Mouse (Mus musculus) myocyte (in vitro differentiated cells): ENCODE measurements around the gene Kifc3. TPM values are rescaled to one million over a fixed set of nuclear protein-coding genes. Genes with fewer than 3 reads are reported as not detected.

Experiments
- H3K27me3 ChIP-seq: one replicate; pipeline ENCODE4 v1.6.1; 2011; ENCODE audit not compliant: control insufficient read depth, insufficient read depth, insufficient read length
- H3K36me3 ChIP-seq: one replicate; pipeline ENCODE4 v1.6.1; 2011; ENCODE audit not compliant: control insufficient read depth, insufficient read depth
- H3K4me2 ChIP-seq: one replicate; pipeline ENCODE4 v1.6.1; 2011; ENCODE audit warnings: low read depth, control low read depth
- H3K4me3 ChIP-seq: one replicate; pipeline ENCODE4 v1.5.1; 2011; ENCODE audit warnings: mild to moderate bottlenecking, control low read depth, moderate library complexity
- H3K79me2 ChIP-seq: one replicate; pipeline ENCODE4 v1.6.1; 2011; ENCODE audit not compliant: control insufficient read depth, insufficient read depth
- H3ac ChIP-seq: one replicate; pipeline ENCODE4 v1.6.1; 2011; ENCODE audit not compliant: control insufficient read depth, insufficient read length
- CEBPB ChIP-seq: IDR thresholded peaks from 2 replicates; pipeline ENCODE4 v1.6.1; 2011; ENCODE audit warnings: mild to moderate bottlenecking, moderate library complexity; ENCODE audit not compliant: poor library complexity, insufficient read depth, severe bottlenecking
- E2F4 ChIP-seq: IDR thresholded peaks from one replicate; pipeline ENCODE4 v1.6.1; 2011; ENCODE audit warnings: mild to moderate bottlenecking, control low read depth, moderate library complexity; ENCODE audit not compliant: insufficient read depth
- MAX ChIP-seq: IDR thresholded peaks from one replicate; pipeline ENCODE4 v1.6.1; 2011; ENCODE audit warnings: low read depth, mild to moderate bottlenecking, control low read depth
- MYOD1 ChIP-seq, 3 experiments: IDR thresholded peaks; one replicate each; pipeline ENCODE4 v1.6.1; 2011; ENCODE audit warnings: control low read depth in 2 of 3, low read depth in 2 of 3, mild to moderate bottlenecking in 2 of 3, moderate library complexity in 1 of 3; ENCODE audit not compliant: insufficient read length in 2 of 3, control insufficient read depth in 1 of 3
- MYOG ChIP-seq, 3 experiments: IDR thresholded peaks; one replicate each; pipeline ENCODE4 v1.6.1; 2011; ENCODE audit warnings: control low read depth in 2 of 3, low read depth in 2 of 3, mild to moderate bottlenecking in 2 of 3; ENCODE audit not compliant: insufficient read length in 2 of 3, control insufficient read depth in 1 of 3, insufficient read depth in 1 of 3
- POLR2A ChIP-seq: IDR thresholded peaks from one replicate; pipeline ENCODE4 v1.6.1; 2011; ENCODE audit warnings: low read depth, mild to moderate bottlenecking, control low read depth, moderate library complexity; ENCODE audit not compliant: insufficient read length
- POLR2AphosphoS2 ChIP-seq: IDR thresholded peaks from one replicate; pipeline ENCODE4 v1.6.1; 2011; ENCODE audit warnings: low read depth, control low read depth; ENCODE audit not compliant: insufficient read length
- REST ChIP-seq: IDR thresholded peaks from one replicate; pipeline ENCODE4 v1.6.1; 2011; ENCODE audit warnings: mild to moderate bottlenecking, control low read depth, moderate library complexity; ENCODE audit not compliant: insufficient read depth, insufficient read length
- SRF ChIP-seq: IDR thresholded peaks from one replicate; pipeline ENCODE4 v1.6.1; 2011; ENCODE audit warnings: low read depth; ENCODE audit not compliant: control insufficient read depth, insufficient read length
- TCF12 ChIP-seq: IDR thresholded peaks from one replicate; pipeline ENCODE4 v1.6.1; 2011; ENCODE audit warnings: mild to moderate bottlenecking, control low read depth; ENCODE audit not compliant: poor library complexity, insufficient read depth, severe bottlenecking
- TCF3 ChIP-seq: IDR thresholded peaks from one replicate; pipeline ENCODE4 v1.6.1; 2011; ENCODE audit warnings: low read depth, control low read depth; ENCODE audit not compliant: insufficient read length
- USF1 ChIP-seq: IDR thresholded peaks from one replicate; pipeline ENCODE4 v1.6.1; 2011; ENCODE audit warnings: low read depth, mild to moderate bottlenecking, control low read depth, moderate library complexity
- polyA plus RNA-seq: library from polyadenylated mRNA; unstranded; fragments of >200 nt; fragmentation: generic; extraction: Trizol; gene quantifications from one replicate; pipeline ENCODE4 v1.2.1, GENCODE M21; 2012; ENCODE audit warnings: missing spikeins

Gene Kifc3
- polyA plus RNA-seq, 1 experiment: 22.6 TPM

DNA sequence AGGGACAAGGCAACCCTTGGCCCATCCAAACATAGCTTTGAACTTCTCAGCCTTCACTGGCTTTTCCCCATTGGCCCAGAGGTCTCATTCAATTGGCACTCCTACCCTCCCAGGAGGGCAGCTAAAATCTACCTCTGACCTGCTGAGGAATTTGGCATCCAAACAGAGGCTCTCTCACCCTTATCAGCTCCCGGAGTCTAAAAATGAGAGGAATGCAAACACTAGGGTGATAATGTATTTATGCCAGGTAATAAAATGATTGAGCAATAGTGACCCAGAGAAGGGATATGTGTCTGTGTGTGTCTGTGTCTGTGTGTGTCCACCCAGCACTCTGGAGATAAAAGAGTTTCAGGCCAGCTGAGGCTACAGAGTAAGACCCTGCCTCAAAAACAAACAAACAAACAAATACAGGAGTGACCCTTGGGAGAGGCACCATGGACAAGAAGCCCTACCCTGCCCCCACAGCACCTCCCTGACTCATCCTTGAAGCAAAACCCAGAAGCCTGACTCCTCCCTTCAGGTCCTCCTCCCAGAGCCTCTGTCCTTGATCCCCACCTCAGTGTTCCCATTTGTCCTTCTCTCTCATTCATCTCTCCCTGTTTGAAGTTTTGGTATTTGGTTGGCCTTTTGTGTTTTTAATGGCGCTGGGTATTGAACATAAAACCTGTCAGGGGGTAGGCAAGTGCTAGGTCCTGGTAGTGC, 56.4 kb downstream of the Kifc3 start:
- 0 out of 2 replicates have a peak, but pooled peaks have one; percentile 17 for TF ChIP-seq CEBPB
- TF ChIP-seq TCF12: no peak
- no peak for TF ChIP-seq USF1

DNA sequence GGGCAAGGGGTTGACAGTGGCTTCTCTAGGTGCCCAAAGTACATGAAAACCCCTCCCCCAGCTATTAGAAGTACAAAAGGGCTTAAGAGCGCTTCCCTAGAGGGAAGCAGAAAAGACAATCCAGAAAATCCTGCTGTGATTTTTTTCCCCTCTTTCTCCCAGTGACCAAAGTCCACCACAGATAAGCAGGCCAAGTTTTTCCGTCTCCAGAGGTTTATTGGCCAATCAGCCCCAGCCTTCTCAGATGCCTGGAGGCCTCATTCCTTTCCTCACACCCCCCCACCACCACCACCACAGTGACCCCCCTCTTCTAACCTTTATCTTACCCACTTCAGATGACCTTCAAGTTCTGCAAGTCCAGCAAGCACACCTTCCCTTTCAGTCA, 58.0 kb downstream of the Kifc3 start:
- H3K79me2 ChIP-seq: no peaks in the 10 kb centered on the region
- TF ChIP-seq SRF (no peak), MYOG (IDR thresholded peaks at IDR 0.05; ENCODE audit: control insufficient read depth in 1 of 3, insufficient read depth in 1 of 3, insufficient read length in 2 of 3, low read depth in 2 of 3) (no peak), E2F4 (no peak), TCF3 (no peak), MYOD1 (IDR thresholded peaks at IDR 0.05; ENCODE audit: control insufficient read depth in 1 of 3, insufficient read length in 2 of 3, low read depth in 2 of 3) (no peak), REST (no peak), TCF12 (no peak), USF1 (no peak), MAX (no peak), POLR2A (no peak), POLR2AphosphoS2 (no peak), CEBPB (no peak)
- no peak overlapping the region for H3K4me2 ChIP-seq
- no peak overlapping the region for H3ac ChIP-seq
- no peak overlapping the region for H3K4me3 ChIP-seq
- no peaks in the 10 kb centered on the region for H3K27me3 ChIP-seq
- no peaks in the 10 kb centered on the region for H3K36me3 ChIP-seq

More for the DNA sequence above, 56.4 kb downstream of the Kifc3 start:
- Histone ChIP-seq H3K4me2 (no peak overlapping the region), H3K4me3 (no peak overlapping the region), H3K27me3 (no peaks in the 10 kb centered on the region), H3ac (no peak overlapping the region), H3K79me2 (no peaks in the 10 kb centered on the region), H3K36me3 (no peaks in the 10 kb centered on the region)

DNA sequence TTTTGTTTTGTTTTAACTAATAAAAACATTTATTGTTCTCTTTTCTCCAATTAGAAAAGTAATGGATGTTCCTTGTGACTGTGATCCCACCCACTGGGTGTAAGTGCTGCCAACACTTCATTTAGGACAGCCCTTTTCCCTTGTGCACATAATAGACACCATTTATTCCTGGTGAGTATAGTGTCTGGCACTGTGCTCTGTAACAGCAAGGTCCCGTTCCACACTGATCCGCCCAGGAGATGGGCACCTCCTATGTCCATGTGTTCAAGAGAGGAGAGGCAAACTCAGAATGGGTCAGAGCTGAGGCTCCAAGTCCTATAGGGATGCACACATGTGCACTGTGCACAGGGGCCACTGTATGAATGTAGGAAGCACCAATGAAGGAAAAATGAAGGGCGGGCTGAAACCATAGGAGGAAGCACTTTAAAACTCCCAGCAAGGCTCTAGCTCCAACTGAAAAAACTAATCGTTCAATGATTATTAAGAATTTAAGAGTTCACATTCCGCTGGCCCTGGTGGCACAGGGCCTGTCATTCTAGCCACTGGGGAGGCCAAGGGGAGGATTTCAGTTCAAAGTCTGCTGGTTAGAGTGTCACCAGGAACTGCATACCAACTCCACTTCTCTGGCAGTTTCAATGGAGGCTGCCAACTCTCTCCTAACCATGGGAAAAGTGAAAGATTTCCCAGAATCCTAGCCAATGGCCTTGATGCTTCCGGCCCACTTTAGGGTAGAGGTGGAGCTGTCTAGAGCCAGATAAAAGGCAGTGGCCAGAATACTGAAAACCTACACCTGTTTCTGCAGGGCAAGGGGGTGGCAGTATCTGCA, 58.6 kb downstream of the Kifc3 start:
- Histone ChIP-seq H3ac (no peak overlapping the region), H3K4me2 (no peak overlapping the region), H3K36me3 (no peaks in the 10 kb centered on the region), H3K27me3 (no peaks in the 10 kb centered on the region), H3K4me3 (no peak overlapping the region), H3K79me2 (no peaks in the 10 kb centered on the region)
- TF ChIP-seq MAX (no peak), REST (no peak), E2F4 (no peak), POLR2AphosphoS2 (no peak), MYOD1 (IDR thresholded peaks at IDR 0.05; ENCODE audit: control insufficient read depth in 1 of 3, insufficient read length in 2 of 3, low read depth in 2 of 3) (no peak), SRF (no peak), TCF12 (no peak), TCF3 (no peak), CEBPB (no peak), POLR2A (no peak), MYOG (IDR thresholded peaks at IDR 0.05; ENCODE audit: control insufficient read depth in 1 of 3, insufficient read depth in 1 of 3, insufficient read length in 2 of 3, low read depth in 2 of 3) (no peak), USF1 (no peak)

DNA sequence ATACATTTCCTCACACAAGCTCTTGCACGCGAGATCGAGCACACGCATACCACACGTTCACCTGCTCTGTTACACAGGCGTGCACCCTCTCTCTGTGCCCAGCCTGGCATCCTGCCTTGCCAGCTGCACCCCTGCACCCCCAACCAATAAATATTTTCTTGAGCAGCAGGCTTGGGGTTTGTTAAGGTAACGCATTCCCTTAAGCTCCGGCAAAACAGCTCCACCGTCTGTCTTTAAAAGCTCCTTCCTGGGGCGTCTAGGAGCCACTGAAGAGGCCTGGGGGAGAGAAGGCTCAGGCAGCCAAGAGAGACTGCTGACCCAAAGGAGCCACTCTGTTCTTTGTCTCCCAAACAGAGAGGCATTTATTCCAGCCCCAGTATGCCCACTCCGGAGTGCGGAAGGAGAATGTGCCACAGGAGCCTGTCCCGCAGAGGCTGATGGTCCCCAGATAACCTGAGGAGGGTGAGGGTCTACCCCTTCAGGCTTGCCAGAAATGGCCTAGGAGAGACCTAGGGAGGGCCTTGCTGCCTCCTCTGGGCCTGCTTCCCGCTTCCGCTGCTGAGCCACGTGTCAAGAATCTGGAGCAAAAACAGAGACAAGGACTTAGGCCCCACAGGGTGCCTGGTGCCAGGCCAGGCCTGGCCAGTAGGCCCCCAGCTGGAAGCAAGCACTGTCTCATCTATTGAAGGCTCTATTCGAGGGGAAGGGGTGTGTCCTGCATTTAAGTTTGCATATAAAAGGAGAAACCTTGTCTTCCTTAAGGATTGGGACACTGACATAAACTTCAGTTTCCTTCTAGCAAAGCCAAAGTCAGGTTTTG, 59.4 kb downstream of the Kifc3 start:
- TF ChIP-seq POLR2A: no peak
- TF ChIP-seq TCF3: no peak
- TF ChIP-seq TCF12: no peak
- no peak for TF ChIP-seq USF1
- no peak for TF ChIP-seq MYOG (IDR thresholded peaks at IDR 0.05; ENCODE audit: control insufficient read depth in 1 of 3, insufficient read depth in 1 of 3, insufficient read length in 2 of 3, low read depth in 2 of 3)
- Histone ChIP-seq H3K4me3 (peak overlapping the region; percentile 34), H3K27me3 (no peaks in the 10 kb centered on the region), H3ac (no peak overlapping the region), H3K36me3 (no peaks in the 10 kb centered on the region), H3K4me2 (peak overlapping the region; percentile 85), H3K79me2 (no peaks in the 10 kb centered on the region)
